Mouse (Mus musculus): ENCODE measurements around the gene Hif3a. TPM values are rescaled to one million over a fixed set of nuclear protein-coding genes. Genes with fewer than 3 reads are reported as not detected.
"Not testable (repeated sequence)": the region's sequence is repeated elsewhere in the genome, so short reads cannot be mapped to it uniquely, and the experiment has no call there.

The Hif3a gene
- polyA plus RNA-seq, 1 experiment: 0.68 TPM

- H3K36me3 ChIP-seq (ENCODE audit: control insufficient read depth, insufficient read depth, low read length): no peaks in the 10 kb centered on the region
- H3K27me3 ChIP-seq (ENCODE audit: control insufficient read depth, insufficient read depth, low read length): no peaks in the 10 kb centered on the region
- H3K27ac ChIP-seq (ENCODE audit: insufficient read depth, low read depth, low read length): no peak overlapping the region
- H3K4me3 ChIP-seq (ENCODE audit: low read depth, low read length): no peak overlapping the region
- 100% methylated on average over 1 of the region's 1 CpGs for WGBS
- H3K4me1 ChIP-seq (ENCODE audit: control insufficient read depth, insufficient read depth, insufficient read length, low read length): no peaks in the 10 kb centered on the region
- no peak for TF ChIP-seq CTCF (IDR thresholded peaks at IDR 0.05; ENCODE audit: extremely low read depth, insufficient read length, insufficient replicate concordance, low read depth, low read length)
- no peak for TF ChIP-seq POLR2A (IDR thresholded peaks at IDR 0.05; ENCODE audit: low read depth, low read length)
Observed at GRCm38 (mm10) chr7:17076542-17076941, 14.3 kb upstream of the Hif3a start.

GRCm38 (mm10) chr7:17073904-17074615, 11.8 kb upstream of the Hif3a start, which contains the start of gene Psg16:
Gene Psg16, plus strand, starts transcription at chr7:17074040.
- no peak within 1 kb of the TSS for H3K4me3 ChIP-seq (ENCODE audit: low read depth, low read length)
- H3K4me1 ChIP-seq (ENCODE audit: control insufficient read depth, insufficient read depth, insufficient read length, low read length): no peaks in the 10 kb centered on the region
- no peaks in the 10 kb centered on the region for H3K27me3 ChIP-seq (ENCODE audit: control insufficient read depth, insufficient read depth, low read length)
- TF ChIP-seq POLR2A (IDR thresholded peaks at IDR 0.05; ENCODE audit: low read depth, low read length): no peak
- peak; percentile 86; the same call in 1 of the 2 replicates for TF ChIP-seq CTCF (IDR thresholded peaks at IDR 0.05; ENCODE audit: extremely low read depth, insufficient read length, insufficient replicate concordance, low read depth, low read length)
- 56% methylated on average over 23 of the region's 23 CpGs for WGBS
- H3K36me3 ChIP-seq (ENCODE audit: control insufficient read depth, insufficient read depth, low read length): no peaks in the 10 kb centered on the region
- no peak within 1 kb of the TSS for H3K27ac ChIP-seq (ENCODE audit: insufficient read depth, low read depth, low read length)

GRCm38 (mm10) chr7:17073513-17073903, 11.3 kb upstream of the Hif3a start:
- H3K4me3 ChIP-seq (ENCODE audit: low read depth, low read length): no peak overlapping the region
- H3K36me3 ChIP-seq (ENCODE audit: control insufficient read depth, insufficient read depth, low read length): no peaks in the 10 kb centered on the region
- WGBS: 62% methylated on average over 5 of the region's 5 CpGs
- TF ChIP-seq POLR2A (IDR thresholded peaks at IDR 0.05; ENCODE audit: low read depth, low read length): no peak
- TF ChIP-seq CTCF (IDR thresholded peaks at IDR 0.05; ENCODE audit: extremely low read depth, insufficient read length, insufficient replicate concordance, low read depth, low read length): no peak
- H3K27me3 ChIP-seq (ENCODE audit: control insufficient read depth, insufficient read depth, low read length): no peaks in the 10 kb centered on the region
- H3K4me1 ChIP-seq (ENCODE audit: control insufficient read depth, insufficient read depth, insufficient read length, low read length): no peaks in the 10 kb centered on the region
- no peak overlapping the region for H3K27ac ChIP-seq (ENCODE audit: insufficient read depth, low read depth, low read length)

GRCm38 (mm10) chr7:17067651-17068050, 5.4 kb upstream of the Hif3a start:
- WGBS: 67% methylated on average over 5 of the region's 5 CpGs
- H3K4me1 ChIP-seq (ENCODE audit: control insufficient read depth, insufficient read depth, insufficient read length, low read length); H3K27me3 ChIP-seq (ENCODE audit: control insufficient read depth, insufficient read depth, low read length); H3K4me3 ChIP-seq (ENCODE audit: low read depth, low read length); H3K36me3 ChIP-seq (ENCODE audit: control insufficient read depth, insufficient read depth, low read length); H3K27ac ChIP-seq (ENCODE audit: insufficient read depth, low read depth, low read length): not testable (repeated sequence)

DNA sequence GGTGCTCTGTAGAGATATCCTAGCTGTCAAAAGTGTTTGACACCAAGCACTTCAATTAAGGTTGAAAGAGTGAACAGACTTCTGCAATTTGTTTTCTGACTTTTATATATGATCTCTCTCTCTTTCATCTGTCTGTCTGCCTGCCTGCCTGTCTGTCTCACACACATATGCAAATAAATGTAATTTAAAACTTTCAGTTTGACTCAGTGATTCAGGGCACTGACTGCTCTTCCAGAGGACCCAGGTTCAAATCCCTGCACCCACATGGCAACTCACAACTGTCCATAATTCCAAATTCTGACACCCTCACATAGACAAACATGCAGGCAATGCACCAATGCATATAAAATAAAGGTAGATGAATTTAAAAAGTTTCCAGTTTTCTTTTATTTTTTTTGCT, 4.8 kb upstream of the Hif3a start:
- no peak for TF ChIP-seq POLR2A (IDR thresholded peaks at IDR 0.05; ENCODE audit: low read depth, low read length)
- TF ChIP-seq CTCF (IDR thresholded peaks at IDR 0.05; ENCODE audit: extremely low read depth, insufficient read length, insufficient replicate concordance, low read depth, low read length): no peak
- Histone ChIP-seq H3K4me1 (ENCODE audit: control insufficient read depth, insufficient read depth, insufficient read length, low read length) (peaks cover 7% of the 10 kb centered on the region), H3K27ac (ENCODE audit: insufficient read depth, low read depth, low read length) (no peak overlapping the region), H3K27me3 (ENCODE audit: control insufficient read depth, insufficient read depth, low read length) (no peaks in the 10 kb centered on the region), H3K4me3 (ENCODE audit: low read depth, low read length) (no peak overlapping the region), H3K36me3 (ENCODE audit: control insufficient read depth, insufficient read depth, low read length) (no peaks in the 10 kb centered on the region)

DNA sequence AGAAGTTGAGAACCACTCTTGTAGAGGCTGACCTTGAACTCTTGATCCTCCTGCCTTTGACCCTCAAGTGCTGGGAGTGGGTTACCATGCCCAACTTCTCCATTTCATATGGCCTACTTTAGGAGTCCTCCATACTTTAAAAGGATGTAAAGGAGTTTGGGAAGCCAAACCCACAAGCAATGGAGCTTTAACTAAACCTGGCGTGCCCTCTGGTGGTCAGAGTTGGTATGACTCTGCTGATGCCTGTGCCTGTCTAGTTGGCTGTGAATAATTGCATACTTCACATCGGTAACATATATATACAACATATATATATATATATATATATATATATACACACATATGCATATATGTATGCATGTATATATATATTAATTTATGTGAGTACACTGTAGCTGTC, 4.2 kb upstream of the Hif3a start:
- H3K36me3 ChIP-seq (ENCODE audit: control insufficient read depth, insufficient read depth, low read length): no peaks in the 10 kb centered on the region
- TF ChIP-seq CTCF (IDR thresholded peaks at IDR 0.05; ENCODE audit: extremely low read depth, insufficient read length, insufficient replicate concordance, low read depth, low read length) (peak; percentile 71; the same call in 1 of the 2 replicates), POLR2A (IDR thresholded peaks at IDR 0.05; ENCODE audit: low read depth, low read length) (no peak)
- 0% methylated on average over 2 of the region's 2 CpGs for WGBS
- H3K4me3 ChIP-seq (ENCODE audit: low read depth, low read length): no peak overlapping the region
- no peaks in the 10 kb centered on the region for H3K27me3 ChIP-seq (ENCODE audit: control insufficient read depth, insufficient read depth, low read length)
- peaks cover 7% of the 10 kb centered on the region for H3K4me1 ChIP-seq (ENCODE audit: control insufficient read depth, insufficient read depth, insufficient read length, low read length)
- H3K27ac ChIP-seq (ENCODE audit: insufficient read depth, low read depth, low read length): no peak overlapping the region

- 70% methylated on average over 9 of the region's 9 CpGs for WGBS
- Histone ChIP-seq H3K27ac (ENCODE audit: insufficient read depth, low read depth, low read length) (no peak overlapping the region), H3K36me3 (ENCODE audit: control insufficient read depth, insufficient read depth, low read length) (no peaks in the 10 kb centered on the region), H3K27me3 (ENCODE audit: control insufficient read depth, insufficient read depth, low read length) (no peaks in the 10 kb centered on the region), H3K4me1 (ENCODE audit: control insufficient read depth, insufficient read depth, insufficient read length, low read length) (peaks cover 9% of the 10 kb centered on the region), H3K4me3 (ENCODE audit: low read depth, low read length) (no peak overlapping the region)
- TF ChIP-seq CTCF (IDR thresholded peaks at IDR 0.05; ENCODE audit: extremely low read depth, insufficient read length, insufficient replicate concordance, low read depth, low read length) (no peak), POLR2A (IDR thresholded peaks at IDR 0.05; ENCODE audit: low read depth, low read length) (no peak)
Observed at GRCm38 (mm10) chr7:17065620-17066019, 3.4 kb upstream of the Hif3a start.

Data from small intestine, adult 2 months (tissue).